Mouse (Mus musculus) embryo, embryonic 9.5 days (tissue): ENCODE results near the gene Srpk2.
A peak's percentile ranks its signal among the peaks of the same experiment; 100 is the strongest.
"Not testable (repeated sequence)": the region's sequence is repeated elsewhere in the genome, so short reads cannot be mapped to it uniquely, and the experiment has no call there.

ENCODE experiments used
- DNase-seq: peaks from one replicate; pipeline ENCODE4 v3.0.0-alpha.2; 2017; ENCODE audit errors: extremely low spot score

Srpk2 gene

DNA sequence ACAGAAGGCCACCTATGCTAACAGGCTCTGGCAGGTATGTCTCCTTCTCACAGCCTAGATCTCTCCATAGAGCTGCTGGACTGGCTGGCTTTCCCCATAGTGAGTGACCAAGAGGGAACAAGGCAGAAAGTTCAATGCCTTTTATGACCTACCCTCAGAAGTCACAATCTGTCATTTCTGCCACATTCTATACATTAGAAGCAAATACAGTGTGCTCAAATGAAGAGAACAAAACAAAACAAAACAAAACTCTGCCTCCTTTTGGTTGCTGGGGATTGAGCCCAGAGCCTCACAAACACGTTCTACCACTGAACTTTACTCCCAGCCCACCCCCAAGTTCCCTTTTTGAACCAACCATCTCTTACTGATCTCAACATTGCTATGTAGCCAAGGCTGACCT is at the start of gene Srpk2:
Gene Srpk2 (minus strand): TSS at position 101 of the 400 bp plus-strand sequence.
- no peak for DNase-seq

DNA sequence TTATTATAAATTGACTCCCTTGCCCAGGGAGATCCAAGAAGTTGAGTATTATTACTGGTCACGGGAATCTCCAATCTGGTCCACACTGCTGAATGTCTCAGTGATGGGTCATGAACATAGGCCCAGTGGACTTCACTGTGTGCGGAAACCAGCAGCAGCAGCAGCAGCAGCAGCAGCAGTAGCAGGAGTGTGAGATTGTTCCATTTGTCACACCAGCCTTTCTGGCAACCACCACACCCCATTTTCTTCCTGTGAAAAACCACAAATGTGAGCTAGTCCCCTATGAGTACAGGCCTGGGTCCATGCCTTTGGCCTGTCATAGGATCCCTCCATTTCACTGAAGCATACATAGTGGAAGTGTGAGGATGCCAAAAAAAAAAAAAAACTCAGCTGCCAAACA is 37.5 kb upstream of the Srpk2 start:
- no peak for DNase-seq

DNA sequence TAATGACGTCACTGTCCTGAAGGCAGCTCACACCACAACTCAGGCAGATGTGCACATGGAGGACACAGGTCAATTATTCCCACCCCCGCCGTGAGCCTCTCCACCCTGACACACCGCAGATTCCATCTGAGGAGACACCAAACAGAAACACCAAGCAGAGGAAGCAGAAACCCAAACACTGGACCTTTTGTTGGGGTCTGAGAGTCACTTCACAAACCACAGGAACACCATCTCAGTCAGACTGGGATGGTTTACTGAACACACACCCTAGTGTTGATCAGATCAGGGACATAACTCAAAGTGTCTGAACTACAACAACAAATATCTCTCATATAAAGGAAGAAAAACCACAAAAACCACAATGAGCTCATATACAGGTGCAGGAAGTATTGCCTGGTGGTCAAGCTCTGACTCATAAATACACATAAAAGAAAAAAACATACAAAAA is 34.5 kb upstream of the Srpk2 start:
- DNase-seq = no peak

- DNase-seq = no peak
These were observed 33.7 kb upstream of the Srpk2 start for GRCm38 (mm10) chr5:23718182-23718534.

DNA sequence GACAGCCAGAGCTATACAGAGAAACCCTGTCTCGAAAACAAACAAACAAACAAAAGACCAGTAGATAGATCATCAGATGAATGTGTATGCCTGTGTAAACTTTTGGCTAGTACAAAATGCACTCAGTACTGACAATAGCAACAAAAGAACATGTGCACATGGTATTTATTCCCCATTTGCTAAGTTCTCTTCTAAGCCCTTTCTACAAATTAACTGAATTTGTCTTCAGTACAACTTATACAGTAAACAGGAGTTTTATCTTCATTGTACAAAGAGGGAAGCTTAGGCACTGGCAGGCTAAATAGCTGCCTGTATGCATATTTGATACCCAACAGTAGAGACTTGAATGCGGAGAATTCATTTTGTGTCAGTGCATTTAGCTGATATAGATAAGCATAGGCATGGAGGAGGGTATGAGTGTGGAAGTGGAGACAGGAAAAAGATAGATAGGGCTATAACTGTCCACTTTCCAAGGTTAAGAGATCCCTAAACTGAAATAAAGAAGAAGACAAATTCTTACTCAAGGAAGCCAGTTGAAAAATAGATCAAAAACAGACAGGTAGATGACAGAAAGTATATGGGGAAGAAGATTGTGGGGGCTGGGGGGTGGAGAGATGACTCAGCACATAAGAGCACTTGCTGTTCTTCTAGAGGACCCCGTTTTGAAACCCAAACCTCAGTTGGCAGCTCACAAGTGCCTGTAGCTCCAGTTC is 33.2 kb upstream of the Srpk2 start:
- no peak for DNase-seq

- no peak for DNase-seq
These were observed 29.3 kb upstream of the Srpk2 start for GRCm38 (mm10) chr5:23713401-23714335.

DNA sequence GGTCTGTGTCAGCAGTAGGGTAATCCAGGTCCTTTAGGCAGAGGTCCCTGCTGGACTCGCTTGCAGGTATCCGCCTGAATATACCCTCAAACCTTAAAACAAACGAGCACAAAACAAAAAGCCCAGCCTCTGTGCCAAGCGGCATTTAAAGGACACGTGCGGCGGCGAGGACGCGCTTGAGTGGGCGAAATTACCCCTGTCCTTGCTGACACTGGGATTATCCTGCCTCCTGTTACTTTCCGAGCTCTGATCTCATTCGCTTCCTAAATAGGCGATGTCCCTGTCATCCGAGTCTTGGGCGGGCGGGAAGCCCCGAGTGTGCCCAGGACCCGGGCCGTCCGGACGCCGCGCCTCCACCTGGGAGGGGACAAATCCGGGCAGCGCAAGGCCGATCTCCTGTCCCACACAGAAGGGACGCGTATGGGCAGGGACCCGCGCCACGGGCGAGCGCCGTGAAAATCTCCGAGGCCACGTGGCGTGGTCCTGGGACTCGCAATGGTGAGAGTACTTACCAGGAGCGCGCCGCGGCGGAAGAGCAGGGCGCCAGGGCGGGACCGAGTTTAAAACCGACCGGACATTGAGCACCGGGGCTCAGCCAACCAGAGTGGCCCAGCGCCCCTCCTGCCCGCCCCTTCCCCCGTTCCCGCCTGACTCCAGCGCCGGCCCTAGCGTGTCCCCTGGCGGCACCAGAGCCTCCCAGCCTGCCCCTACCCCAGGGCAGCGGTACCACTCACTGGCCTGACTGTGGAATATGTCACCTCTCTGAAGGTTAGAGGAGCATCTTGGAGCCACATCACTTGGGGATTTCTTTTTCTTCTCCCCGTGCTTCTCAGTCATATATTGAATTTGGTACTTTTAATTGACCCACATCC is 27.9 kb upstream of the Srpk2 start:
- peak; percentile 84 for DNase-seq

DNA sequence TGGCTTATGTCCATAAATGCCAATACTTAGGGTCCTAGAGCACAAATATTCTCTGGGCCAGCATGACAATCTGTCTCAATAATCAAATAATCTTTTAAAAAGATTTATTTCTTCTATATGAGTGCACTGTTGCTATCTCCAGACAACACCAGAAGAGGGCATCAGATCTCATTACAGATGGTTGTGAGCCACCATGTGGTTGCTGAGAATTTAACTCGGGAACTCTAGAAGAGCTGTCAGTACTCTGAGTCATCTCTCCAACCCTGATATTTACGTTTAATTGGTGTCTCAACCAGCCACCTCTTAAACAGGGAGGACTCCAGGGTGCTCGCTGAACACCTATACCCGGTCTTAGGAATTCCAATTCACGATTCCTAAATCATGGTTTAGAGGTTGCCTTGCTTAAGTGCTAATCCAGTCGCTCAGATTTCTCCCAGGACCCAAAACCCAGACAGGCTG is 27.3 kb upstream of the Srpk2 start:
- DNase-seq = not testable (repeated sequence)

DNA sequence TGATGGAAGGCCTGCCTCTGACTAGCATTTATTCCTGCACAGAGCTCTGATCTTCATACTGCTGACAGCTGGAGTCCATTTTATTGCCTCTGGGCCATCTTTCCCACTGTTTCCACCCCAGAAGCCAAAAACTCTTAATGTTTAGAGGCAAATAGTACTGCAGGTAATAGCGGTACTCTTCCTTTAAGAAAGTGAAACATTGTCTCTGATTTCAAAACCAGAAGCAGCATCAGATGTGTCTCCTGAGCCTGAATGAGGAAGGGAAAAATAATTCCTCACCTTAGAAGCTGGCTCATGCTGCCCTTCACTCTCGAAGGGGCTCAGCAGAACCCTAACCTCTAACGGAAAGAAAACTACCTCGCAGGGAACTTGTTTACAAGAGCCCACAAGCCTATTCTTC is 26.8 kb upstream of the Srpk2 start:
- DNase-seq = no peak

- DNase-seq = no peak
These were observed 25.2 kb upstream of the Srpk2 start for GRCm38 (mm10) chr5:23709661-23710060.

- DNase-seq = not testable (repeated sequence)
These were observed 22.5 kb upstream of the Srpk2 start for GRCm38 (mm10) chr5:23706601-23707597.

DNA sequence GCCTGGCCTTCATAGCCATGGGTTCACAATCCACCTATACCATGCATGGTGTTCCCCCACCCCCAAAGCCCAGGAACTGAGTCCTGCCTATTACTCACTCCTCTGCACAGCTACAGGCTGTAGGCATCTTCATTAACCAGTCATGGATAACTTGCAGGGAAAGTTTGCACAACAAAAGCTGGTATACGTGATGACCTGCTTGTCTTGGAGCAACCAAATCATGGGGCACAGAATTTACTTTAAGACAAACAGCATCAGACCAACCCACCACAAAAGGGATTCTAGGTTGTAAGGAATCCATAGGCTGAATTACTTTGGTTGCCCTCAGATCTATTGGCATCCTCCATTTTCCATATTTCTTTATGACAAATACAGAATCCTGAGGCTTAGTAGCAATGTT is 13.0 kb upstream of the Srpk2 start:
- no peak for DNase-seq

- DNase-seq = no peak
These were observed 986 bp downstream of the Srpk2 start for GRCm38 (mm10) chr5:23683431-23683830.

GRCm38 (mm10) chr5:23679006-23679405 is 5.4 kb downstream of the Srpk2 start:
- no peak for DNase-seq

- DNase-seq = no peak
These were observed 6.5 kb downstream of the Srpk2 start for GRCm38 (mm10) chr5:23677883-23678282.

DNA sequence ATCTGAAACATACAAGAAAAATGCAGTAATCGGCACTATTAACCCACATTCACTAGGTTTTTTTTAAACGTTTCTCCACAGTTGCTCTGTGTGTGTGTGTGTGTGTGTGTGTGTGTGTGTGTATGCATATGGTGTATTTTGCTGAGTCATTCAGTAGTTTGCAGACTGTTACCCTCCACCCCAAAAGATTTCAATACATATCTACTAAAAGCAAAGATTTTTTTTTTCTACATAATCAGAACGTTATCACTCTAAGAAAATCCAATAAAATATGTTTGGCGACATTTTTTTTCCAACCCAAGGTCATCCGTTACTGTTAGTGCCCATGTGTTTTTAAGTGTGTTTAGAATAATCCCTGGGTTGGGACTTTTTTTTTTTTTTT is 7.4 kb downstream of the Srpk2 start:
- DNase-seq = no peak

GRCm38 (mm10) chr5:23676156-23677071 is 8.0 kb downstream of the Srpk2 start:
- no peak for DNase-seq

- DNase-seq = peak; percentile 86
These were observed 8.8 kb downstream of the Srpk2 start for GRCm38 (mm10) chr5:23675499-23676155.
